Mouse (Mus musculus) cerebellum, adult 2 months (tissue): ENCODE measurements around the gene Apba3. TPM values are rescaled to one million over a fixed set of nuclear protein-coding genes. Genes with fewer than 3 reads are reported as not detected.

Experiments
- DNase-seq, 2 experiments: peaks; one replicate each; pipeline ENCODE4 v3.0.0; 2021
- H3K27ac ChIP-seq: fragments of 200-500 bp; 2 replicates; pipeline ENCODE4 v1.5.1; 2012; ENCODE audit warnings: low read length, control low read depth, inconsistent platforms; ENCODE audit not compliant: insufficient read depth
- H3K27me3 ChIP-seq: fragments of 200-500 bp; 2 replicates; pipeline ENCODE4 v1.6.1; 2012; ENCODE audit warnings: inconsistent platforms, mild to moderate bottlenecking, low read length, moderate library complexity; ENCODE audit not compliant: control insufficient read depth, insufficient read depth
- H3K4me1 ChIP-seq: fragments of 200-500 bp; 2 replicates; pipeline ENCODE4 v1.6.1; 2011; ENCODE audit warnings: low read length; ENCODE audit not compliant: control insufficient read depth, insufficient read depth
- H3K4me3 ChIP-seq: fragments of 200-500 bp; replicated peaks from 2 replicates; pipeline ENCODE3; 2011; ENCODE audit warnings: mild to moderate bottlenecking, low read depth, low read length, control low read depth; ENCODE audit not compliant: insufficient read depth
- CTCF ChIP-seq: fragments of 200-500 bp; IDR thresholded peaks from 2 replicates; pipeline ENCODE4 v1.5.1; 2011; ENCODE audit warnings: low read depth, mild to moderate bottlenecking, control low read depth, low read length, moderate library complexity, borderline replicate concordance; ENCODE audit not compliant: insufficient read depth
- POLR2A ChIP-seq: fragments of 200-500 bp; IDR thresholded peaks from 2 replicates; pipeline ENCODE4 v1.6.1; 2011; ENCODE audit warnings: low read length, control low read depth, borderline replicate concordance; ENCODE audit not compliant: insufficient read depth
- WGBS: fragments of 180-500 bp; shearing (Covaris S2); methylation state at CpG from one replicate; pipeline ENCODE4 v1.1.7; 2018; 5-methylcytosine and 5-hydroxymethylcytosine counted together
- polyA plus RNA-seq: library from polyadenylated mRNA; depleted of rRNA; stranded (reverse); fragments of >200 nt; gene quantifications from 2 replicates; pipeline ENCODE4 v1.2.3, GENCODE M21; 2012

Apba3 gene
- polyA plus RNA-seq, 1 experiment = 61.8 TPM

GRCm38 (mm10) chr10:81300352-81300907 lies 33.7 kb downstream of the Apba3 start:
- WGBS = 24% methylated on average over 9 of the region's 9 CpGs
- H3K4me3 ChIP-seq = peak overlapping the region; percentile 16
- peak overlapping the region; percentile 78 for H3K27ac ChIP-seq
- no peaks in the 10 kb centered on the region for H3K27me3 ChIP-seq
- no peak for TF ChIP-seq POLR2A
- TF ChIP-seq CTCF = no peak
- peaks cover 92% of the 10 kb centered on the region for H3K4me1 ChIP-seq
- peak in 1 of 2 experiments; percentile 53 for DNase-seq

- peaks cover 92% of the 10 kb centered on the region for H3K4me1 ChIP-seq
- WGBS = 11% methylated on average over 9 of the region's 9 CpGs
- no peaks in the 10 kb centered on the region for H3K27me3 ChIP-seq
- peak; percentile 83 to 88 for DNase-seq
- no peak overlapping the region for H3K4me3 ChIP-seq
- H3K27ac ChIP-seq = peak overlapping the region; percentile 48; the same call in 1 of the 2 replicates
- TF ChIP-seq POLR2A (no peak), CTCF (no peak)
These were observed 34.6 kb downstream of the Apba3 start for GRCm38 (mm10) chr10:81301321-81301720.

GRCm38 (mm10) chr10:81302288-81302687 lies 35.5 kb downstream of the Apba3 start:
- Histone ChIP-seq H3K4me1 (peaks cover 95% of the 10 kb centered on the region), H3K4me3 (peak overlapping the region; percentile 9), H3K27ac (peak overlapping the region; percentile 86), H3K27me3 (no peaks in the 10 kb centered on the region)
- 16% methylated on average over 4 of the region's 4 CpGs for WGBS
- no peak for TF ChIP-seq POLR2A
- no peak for TF ChIP-seq CTCF
- peak in 1 of 2 experiments; percentile 57 for DNase-seq

- peak overlapping the region; percentile 86 for H3K27ac ChIP-seq
- TF ChIP-seq CTCF (no peak), POLR2A (no peak)
- H3K4me1 ChIP-seq = peaks cover 90% of the 10 kb centered on the region
- H3K4me3 ChIP-seq = peak overlapping the region; percentile 26
- DNase-seq = peak; percentile 63 to 70
- H3K27me3 ChIP-seq = no peaks in the 10 kb centered on the region
- WGBS = 15% methylated on average over 14 of the region's 14 CpGs
These were observed 36.0 kb downstream of the Apba3 start for GRCm38 (mm10) chr10:81302781-81303218.

- H3K27ac ChIP-seq = peak overlapping the region; percentile 86
- peak overlapping the region; percentile 26 for H3K4me3 ChIP-seq
- TF ChIP-seq POLR2A (no peak), CTCF (no peak)
- peak in 1 of 2 experiments; percentile 56 for DNase-seq
- no peaks in the 10 kb centered on the region for H3K27me3 ChIP-seq
- peaks cover 85% of the 10 kb centered on the region for H3K4me1 ChIP-seq
- WGBS = 19% methylated on average over 10 of the region's 10 CpGs
These were observed 36.5 kb downstream of the Apba3 start for GRCm38 (mm10) chr10:81303258-81303657.

- peaks cover 80% of the 10 kb centered on the region for H3K4me1 ChIP-seq
- no peak overlapping the region for H3K4me3 ChIP-seq
- 39% methylated on average over 7 of the region's 7 CpGs for WGBS
- no peak for TF ChIP-seq CTCF
- TF ChIP-seq POLR2A = no peak
- H3K27me3 ChIP-seq = no peaks in the 10 kb centered on the region
- DNase-seq = no peak
- H3K27ac ChIP-seq = peak overlapping the region; percentile 86
These were observed 37.0 kb downstream of the Apba3 start for GRCm38 (mm10) chr10:81303761-81304160.

- H3K4me1 ChIP-seq = peaks cover 71% of the 10 kb centered on the region
- whole genome bisulfite sequencing = 9% methylated on average over 9 of the region's 9 CpGs
- peak overlapping the region; percentile 65 for H3K27ac ChIP-seq
- no peak for TF ChIP-seq POLR2A
- TF ChIP-seq CTCF = peak; percentile 97
- no peaks in the 10 kb centered on the region for H3K27me3 ChIP-seq
- peak overlapping the region; percentile 18 for H3K4me3 ChIP-seq
- peak; percentile 71 to 80 for DNase-seq
These were observed 38.0 kb downstream of the Apba3 start for GRCm38 (mm10) chr10:81304597-81305238.

- peak; percentile 73 for DNase-seq
- TF ChIP-seq CTCF (no peak), POLR2A (no peak)
- Histone ChIP-seq H3K27ac (peak overlapping the region; percentile 65; the same call in 1 of the 2 replicates), H3K27me3 (no peaks in the 10 kb centered on the region), H3K4me1 (peaks cover 61% of the 10 kb centered on the region), H3K4me3 (no peak overlapping the region)
- WGBS = 21% methylated on average over 14 of the region's 14 CpGs
These were observed 38.9 kb downstream of the Apba3 start for GRCm38 (mm10) chr10:81305663-81306062.
